Mouse (Mus musculus) naive thymus-derived CD4-positive, alpha-beta T cell, adult 2 months (primary cell): ENCODE results near the gene Inf2.

Source experiments
- DNase-seq: peaks from one replicate; pipeline ENCODE4 v3.0.0-alpha.2; 2011; ENCODE audit warnings: low read depth

Inf2 gene

GRCm38 (mm10) chr12:112627097-112627881, 38.7 kb downstream of the Inf2 start:
- DNase-seq: peak; percentile 48

DNA sequence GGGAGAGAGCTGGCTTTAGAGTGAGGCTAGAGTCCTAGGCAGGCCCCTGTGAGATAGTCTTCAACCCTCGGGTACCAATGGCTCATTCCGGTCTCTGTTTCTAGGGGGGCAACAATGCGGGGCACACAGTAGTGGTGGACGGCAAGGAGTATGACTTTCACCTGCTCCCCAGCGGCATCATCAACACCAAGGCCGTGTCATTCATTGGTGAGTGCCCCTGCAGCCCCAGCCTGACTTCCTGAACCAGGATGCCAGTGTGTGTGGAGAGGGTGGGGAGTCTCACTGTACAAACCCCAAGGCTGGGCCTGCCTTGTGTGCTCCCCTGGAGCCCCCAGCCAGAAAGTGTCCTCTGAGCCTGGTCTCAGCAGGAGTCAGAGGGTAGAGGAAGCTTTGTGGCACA, 39.6 kb downstream of the Inf2 start:
- no peak for DNase-seq

DNA sequence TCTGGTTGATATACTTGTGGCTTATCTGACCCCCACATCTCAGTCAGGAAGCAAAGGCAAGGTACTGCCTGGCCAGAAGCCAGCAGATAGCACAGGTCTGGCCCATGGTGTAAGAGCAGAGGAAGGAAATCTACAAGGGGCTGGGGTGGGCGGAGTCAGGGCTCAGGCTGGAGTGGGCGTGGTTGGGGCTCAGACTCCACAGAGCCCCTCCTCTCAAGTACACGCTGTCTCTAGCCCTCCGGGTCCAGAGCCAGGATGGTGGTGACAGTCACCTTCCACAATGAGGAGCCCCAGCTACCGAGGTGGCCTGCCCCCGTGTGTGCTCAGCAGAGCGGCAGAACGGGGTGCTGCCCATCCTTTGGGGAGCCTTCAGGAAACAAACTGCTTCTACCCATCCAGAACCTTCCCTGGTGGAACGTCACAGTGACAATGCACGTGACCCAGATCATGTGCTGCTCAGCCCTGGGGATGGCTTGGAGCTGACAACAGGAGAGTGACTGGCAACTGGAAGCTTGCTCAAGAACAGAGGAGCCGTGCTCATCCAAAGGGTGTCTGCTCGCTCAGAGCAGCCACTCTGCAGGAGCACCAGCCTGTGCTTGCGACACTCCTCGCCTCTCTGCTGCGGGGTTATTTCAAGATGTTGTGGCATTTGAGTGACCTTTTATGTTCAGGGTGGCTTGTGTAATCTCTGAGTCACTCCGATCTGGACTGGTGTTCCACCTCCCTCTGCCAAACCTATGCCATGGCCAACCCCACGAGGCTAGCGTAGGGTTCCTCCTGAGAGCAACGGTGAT, 40.5 kb downstream of the Inf2 start:
- DNase-seq: peak; percentile 79

DNA sequence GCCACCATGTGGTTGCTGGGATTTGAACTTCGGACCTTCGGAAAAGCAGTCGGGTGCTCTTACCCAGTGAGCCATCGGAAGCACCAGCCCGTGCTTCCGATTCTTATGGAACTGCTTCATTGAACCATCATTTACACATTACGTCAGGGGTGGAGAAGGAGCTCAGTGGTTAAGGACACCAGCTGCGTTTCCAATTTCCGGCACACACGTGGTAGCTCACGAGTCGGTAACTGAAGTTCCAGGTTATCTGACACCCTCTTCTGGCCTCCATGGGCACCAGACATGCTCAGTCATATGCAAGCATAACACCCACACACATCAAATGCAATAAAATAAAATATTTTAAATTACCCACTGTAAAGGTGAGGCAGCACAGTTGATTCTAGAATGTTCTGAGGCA, 41.4 kb downstream of the Inf2 start:
- DNase-seq: no peak

GRCm38 (mm10) chr12:112630796-112631195, 42.2 kb downstream of the Inf2 start:
- DNase-seq: no peak

DNA sequence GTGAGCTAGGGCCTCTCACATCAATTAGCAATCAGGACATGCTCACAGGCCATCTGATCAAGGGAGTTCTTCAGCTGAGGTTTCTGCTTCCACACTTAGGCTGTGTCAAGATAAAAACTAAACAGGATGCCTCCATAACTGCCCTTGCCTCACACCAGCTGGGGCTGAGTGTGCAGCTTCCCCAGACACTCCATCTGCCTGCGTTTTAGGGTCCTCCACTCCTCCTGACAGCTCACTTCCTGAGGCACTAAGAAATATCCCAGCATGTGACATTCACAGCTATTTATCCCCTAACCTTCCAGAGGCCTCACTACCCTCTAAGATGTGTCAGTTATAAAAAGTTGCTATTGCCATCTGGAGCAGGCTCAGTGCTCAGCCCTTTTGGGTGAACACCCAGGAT, 42.9 kb downstream of the Inf2 start:
- no peak for DNase-seq

GRCm38 (mm10) chr12:112632084-112632777, 43.6 kb downstream of the Inf2 start:
- no peak for DNase-seq

GRCm38 (mm10) chr12:112632907-112633306, 44.3 kb downstream of the Inf2 start:
- DNase-seq: no peak

DNA sequence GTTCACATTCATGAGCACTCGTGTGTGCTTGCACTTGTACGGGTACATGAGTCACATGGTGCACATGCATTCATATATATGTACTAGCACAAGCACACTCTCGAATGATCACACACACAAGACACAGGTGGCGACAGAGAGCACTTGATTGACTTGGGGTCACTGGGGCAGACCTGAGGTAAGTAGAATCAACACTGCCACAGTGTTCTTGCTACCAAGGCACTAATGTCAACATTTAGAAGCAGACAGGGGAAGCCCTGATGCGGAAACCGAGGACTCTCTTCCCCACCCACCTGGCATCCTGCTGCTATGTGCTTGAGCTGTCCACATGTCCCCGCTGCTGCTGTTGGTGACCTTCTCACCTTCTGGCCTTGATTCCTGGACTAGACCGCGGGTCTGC, 45.1 kb downstream of the Inf2 start:
- DNase-seq: no peak

GRCm38 (mm10) chr12:112639526-112639925, 50.9 kb downstream of the Inf2 start:
- DNase-seq: no peak

DNA sequence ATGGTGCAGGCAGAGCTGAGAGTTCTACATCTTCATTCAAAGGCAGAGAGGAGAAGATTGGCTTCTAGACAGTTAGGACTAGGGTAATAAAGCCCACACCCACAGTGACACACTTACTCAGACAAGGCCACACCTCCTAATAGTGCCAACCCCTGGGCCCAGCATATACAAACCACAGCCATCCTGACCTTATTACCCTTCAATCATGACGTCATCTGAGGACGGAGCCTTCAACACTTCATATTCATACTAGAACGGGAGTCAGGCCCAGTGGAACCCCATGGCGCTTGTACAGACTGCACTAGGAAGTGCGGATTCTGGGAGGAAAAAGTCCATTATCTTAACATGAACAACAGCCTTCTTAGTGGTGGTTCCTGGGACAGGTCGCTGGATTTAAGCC, 54.5 kb downstream of the Inf2 start:
- DNase-seq: no peak

- DNase-seq: peak; percentile 97
Observed at GRCm38 (mm10) chr12:112644180-112644854, 55.7 kb downstream of the Inf2 start, which contains the start of gene Siva1. Gene Siva1 (plus strand): TSS chr12:112644679.

GRCm38 (mm10) chr12:112644855-112645506, 56.4 kb downstream of the Inf2 start:
- DNase-seq: no peak

DNA sequence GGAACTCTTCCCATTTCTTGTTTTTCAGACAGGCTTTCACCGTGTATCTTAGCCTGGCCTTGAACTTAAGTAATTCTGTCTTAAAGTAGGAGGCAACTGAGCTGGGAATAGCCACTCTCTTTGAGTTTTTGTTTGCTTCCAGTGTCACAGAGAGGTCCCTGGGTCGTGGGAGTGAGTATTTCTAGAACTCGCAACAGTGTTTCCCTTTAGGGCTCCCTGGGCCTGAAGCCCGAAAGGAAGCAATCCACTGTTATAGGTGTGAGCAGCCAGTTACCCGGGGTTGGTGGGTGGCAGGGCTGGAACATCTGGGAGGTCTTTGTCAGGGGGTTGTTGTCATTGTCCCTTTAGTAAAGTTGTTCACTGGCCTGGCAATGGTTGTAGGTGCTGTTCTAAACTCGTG, 57.6 kb downstream of the Inf2 start:
- DNase-seq: no peak

DNA sequence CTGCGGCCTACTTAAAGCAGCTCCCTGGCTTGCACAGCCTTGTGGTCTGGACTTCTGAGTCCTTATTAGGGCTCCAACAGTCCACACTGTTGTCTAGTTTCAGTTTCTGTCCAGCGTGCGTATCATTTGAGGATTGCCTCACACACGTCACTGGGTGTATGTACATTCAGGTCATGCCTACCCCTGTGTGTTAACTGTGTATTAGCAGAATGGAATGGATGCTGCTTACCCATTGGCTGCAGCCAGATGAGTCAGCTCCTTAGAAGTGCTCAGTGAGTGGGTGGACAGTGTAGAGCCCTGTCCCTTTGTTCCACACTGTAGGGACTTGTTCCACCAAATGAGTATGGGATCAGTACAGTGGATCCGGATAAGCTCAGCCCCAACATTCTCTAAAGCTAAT, 59.5 kb downstream of the Inf2 start:
- DNase-seq: no peak

DNA sequence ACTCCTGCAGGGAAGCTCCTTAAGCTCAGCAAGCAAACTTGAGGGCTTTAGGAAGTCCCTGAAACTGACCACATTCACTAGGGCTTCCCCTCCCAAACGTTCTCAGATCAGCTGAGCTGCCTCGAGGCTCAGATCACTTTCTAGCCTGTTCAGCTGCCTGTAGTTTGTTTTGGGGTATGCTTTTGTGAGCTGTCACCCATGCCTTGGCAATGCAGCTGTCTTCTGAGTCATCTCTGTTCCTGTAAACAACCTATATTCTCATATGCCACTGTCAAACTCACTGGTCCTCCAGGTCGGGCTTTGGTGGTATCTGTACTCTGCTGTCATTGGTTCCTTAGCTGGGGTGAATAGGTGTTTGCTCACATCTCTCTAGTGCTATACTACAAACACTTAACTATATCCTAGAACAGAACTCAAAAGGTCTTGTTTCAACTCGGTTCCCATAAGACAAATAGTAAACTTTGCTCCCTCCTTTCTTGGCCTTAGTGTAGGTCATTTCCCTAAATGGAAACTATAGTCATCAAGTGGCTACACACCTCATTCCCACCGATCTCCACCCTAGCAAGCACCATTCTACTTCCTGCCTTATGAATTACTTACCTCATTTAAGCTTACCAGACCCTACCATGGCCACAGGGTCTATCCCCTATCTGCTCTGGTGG, 63.3 kb downstream of the Inf2 start:
- DNase-seq: no peak

GRCm38 (mm10) chr12:112653157-112653824, 64.7 kb downstream of the Inf2 start:
- peak; percentile 90 for DNase-seq

- DNase-seq: no peak
Observed at GRCm38 (mm10) chr12:112654076-112654475, 65.5 kb downstream of the Inf2 start.

DNA sequence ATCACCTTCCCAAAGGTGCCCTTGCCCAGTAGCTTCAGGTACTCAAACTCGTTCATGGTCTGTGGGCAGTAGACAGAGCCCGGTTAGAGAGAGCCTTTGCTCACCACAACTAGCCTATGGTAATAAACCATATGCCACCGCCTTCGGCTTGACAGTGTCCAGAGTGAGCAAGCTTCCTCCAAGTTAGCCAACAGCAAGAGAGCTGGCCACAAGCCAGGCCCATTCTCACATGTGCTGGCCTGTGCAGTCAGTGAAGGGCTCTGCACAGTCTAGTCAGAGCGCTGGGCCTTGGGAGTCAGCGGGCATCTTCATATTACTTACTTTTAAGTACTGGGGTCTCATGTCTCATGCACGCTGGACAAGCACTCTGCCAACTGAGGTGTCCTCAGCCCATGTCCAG, 70.0 kb downstream of the Inf2 start:
- DNase-seq: no peak

DNA sequence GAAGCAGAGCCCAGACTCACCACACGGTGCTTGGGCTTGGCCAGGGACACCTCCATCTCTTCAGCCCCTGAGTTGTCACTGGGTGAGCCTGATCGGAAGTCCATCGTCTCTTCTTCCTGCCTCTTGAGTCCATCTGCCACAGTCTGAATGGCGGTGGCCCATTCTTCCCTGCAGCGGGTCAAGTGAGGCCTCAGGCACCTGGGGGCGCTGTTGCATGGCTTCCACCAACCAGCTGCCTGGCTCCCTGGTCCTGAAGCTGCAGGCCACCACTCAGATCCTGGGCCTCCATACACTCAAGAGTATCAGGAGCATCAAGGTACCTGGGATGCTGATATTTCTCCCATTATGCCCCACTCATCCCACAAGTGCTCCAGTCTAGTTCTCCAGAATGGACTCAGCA, 70.5 kb downstream of the Inf2 start:
- no peak for DNase-seq
